Mouse (Mus musculus) G1E (cell line): ENCODE results near the gene Ubxn10.

Experiments
- CTCF ChIP-seq: IDR thresholded peaks from 2 replicates; pipeline ENCODE4 v1.5.1; 2012; ENCODE audit warnings: low read depth, low read length, inconsistent platforms, mixed read lengths
- GATA1 ChIP-seq: IDR thresholded peaks from 2 replicates; pipeline ENCODE4 v1.6.1; 2012; ENCODE audit warnings: borderline replicate concordance, low read length, inconsistent platforms, mixed read lengths
- TAL1 ChIP-seq: conservative IDR thresholded peaks from 2 replicates; pipeline ENCODE4 v1.6.1; 2012; ENCODE audit warnings: low read depth, low read length, inconsistent platforms, mixed read lengths

GRCm38 (mm10) chr4:138718586-138719263, 18.2 kb downstream of the Ubxn10 start:
- no peak for TF ChIP-seq CTCF
- TF ChIP-seq TAL1, result no peak
- no peak for TF ChIP-seq GATA1
